In genomic region chr16:17331116-17331515, GRCm38 (mm10) we compare ENCODE assay signal across 20 mouse cellular contexts. TPM values are rescaled to one million over a fixed set of nuclear protein-coding genes. Genes with fewer than 3 reads are reported as not detected.
DNase-seq lines count a peak whose midpoint lies in the region; ATAC-seq and TF ChIP-seq lines count a peak whose summit lies in the region.
"Had no signal": no experiment of that assay in that cellular context is flagged by ENCODE, and none has a peak within 500 bp of the region (broad histone marks: within the 10 kb centered on the region; RNA-seq: fewer than 3 reads in every experiment).

TSS of gene Serpind1 (plus strand) at chr16:17331371.

- no peak for TF ChIP-seq CTCF in intestine, postnatal 0 days (IDR thresholded peaks at IDR 0.05; ENCODE audit: low read depth)
- no peak for TF ChIP-seq CTCF in stomach, postnatal 0 days (IDR thresholded peaks at IDR 0.05; ENCODE audit: low read depth)

- H3K9ac ChIP-seq in intestine, postnatal 0 days (ENCODE audit: low read depth, low read length), result no peak within 1 kb of the TSS
- no peak within 1 kb of the TSS for H3K9ac ChIP-seq in intestine, embryonic 16.5 days (ENCODE audit: low read depth, low read length)
- no peak within 1 kb of the TSS for H3K9ac ChIP-seq in stomach, embryonic 15.5 days
- H3K9ac ChIP-seq in stomach, postnatal 0 days (ENCODE audit: low read length), result no peak within 1 kb of the TSS
- H3K9ac ChIP-seq in liver, embryonic 15.5 days, result no peak within 1 kb of the TSS
- no peak within 1 kb of the TSS for H3K9ac ChIP-seq in kidney, embryonic 16.5 days (replicated peaks; ENCODE audit: low read length)
- H3K9ac ChIP-seq: hindbrain, embryonic 15.5 days had no signal

- peaks cover 2% of the 10 kb centered on the region; the same call in 1 of the 2 replicates for H3K36me3 ChIP-seq in intestine, postnatal 0 days (ENCODE audit: control insufficient read depth, insufficient read depth)
- H3K36me3 ChIP-seq in intestine, embryonic 16.5 days (ENCODE audit: control insufficient read depth, insufficient read depth, low read length), result no peaks in the 10 kb centered on the region
- no peaks in the 10 kb centered on the region for H3K36me3 ChIP-seq in stomach, embryonic 15.5 days
- H3K36me3 ChIP-seq in stomach, postnatal 0 days (ENCODE audit: control insufficient read depth, insufficient read depth, low read length), result no peaks in the 10 kb centered on the region
- 0 out of 2 replicates have a peak, but pooled peaks cover 4% of the 10 kb centered on the region for H3K36me3 ChIP-seq in liver, embryonic 15.5 days (replicated peaks)
- peaks cover 3% of the 10 kb centered on the region; the same call in 1 of the 2 replicates for H3K36me3 ChIP-seq in kidney, embryonic 16.5 days (ENCODE audit: insufficient read depth, low read length)
- H3K36me3 ChIP-seq: limb, embryonic 10.5 days had no signal

- no peak within 1 kb of the TSS for H3K4me3 ChIP-seq in intestine, postnatal 0 days (ENCODE audit: low read depth, low read length)
- H3K4me3 ChIP-seq in intestine, embryonic 16.5 days (ENCODE audit: low read length), result no peak within 1 kb of the TSS
- no peak within 1 kb of the TSS for H3K4me3 ChIP-seq in stomach, embryonic 15.5 days (replicated peaks)
- no peak within 1 kb of the TSS for H3K4me3 ChIP-seq in stomach, postnatal 0 days (ENCODE audit: low read depth, low read length)
- H3K4me3 ChIP-seq in liver, embryonic 15.5 days (replicated peaks), result peak within 1 kb of the TSS; percentile 32
- no peak within 1 kb of the TSS for H3K4me3 ChIP-seq in kidney, embryonic 16.5 days (ENCODE audit: low read length)
- H3K4me3 ChIP-seq: embryonic facial prominence, embryonic 10.5 days; hindbrain, embryonic 15.5 days; limb, embryonic 10.5 days had no signal

- no peak for ATAC-seq in intestine, postnatal 0 days
- no peak for ATAC-seq in intestine, embryonic 16.5 days
- ATAC-seq in stomach, embryonic 15.5 days (ENCODE audit: insufficient read depth, low FRiP score, low read depth), result no peak
- ATAC-seq in stomach, postnatal 0 days (ENCODE audit: low FRiP score, low TSS enrichment), result no peak
- peak; percentile 71 for ATAC-seq in liver, embryonic 15.5 days (ENCODE audit: insufficient read depth)
- ATAC-seq in kidney, embryonic 16.5 days (ENCODE audit: low FRiP score, low TSS enrichment), result no peak

- H3K27ac ChIP-seq in intestine, postnatal 0 days (ENCODE audit: low read depth, low read length), result 0 out of 2 replicates have a peak within 1 kb of the TSS, but pooled peaks have one; percentile 21
- no peak within 1 kb of the TSS for H3K27ac ChIP-seq in intestine, embryonic 16.5 days (ENCODE audit: low read length)
- H3K27ac ChIP-seq in stomach, embryonic 15.5 days, result no peak within 1 kb of the TSS
- no peak within 1 kb of the TSS for H3K27ac ChIP-seq in stomach, postnatal 0 days (replicated peaks)
- H3K27ac ChIP-seq in liver, embryonic 15.5 days (replicated peaks), result peak within 1 kb of the TSS; percentile 45; the same call in 1 of the 2 replicates
- no peak within 1 kb of the TSS for H3K27ac ChIP-seq in kidney, embryonic 16.5 days (ENCODE audit: low read length)
- H3K27ac ChIP-seq: embryonic facial prominence, embryonic 10.5 days; hindbrain, embryonic 15.5 days; limb, embryonic 10.5 days had no signal

- no peaks in the 10 kb centered on the region for H3K9me3 ChIP-seq in intestine, postnatal 0 days (ENCODE audit: control insufficient read depth)
- no peaks in the 10 kb centered on the region for H3K9me3 ChIP-seq in intestine, embryonic 16.5 days (ENCODE audit: control insufficient read depth, low read length)
- no peaks in the 10 kb centered on the region for H3K9me3 ChIP-seq in stomach, embryonic 15.5 days
- H3K9me3 ChIP-seq in stomach, postnatal 0 days (ENCODE audit: control insufficient read depth, low read length), result no peaks in the 10 kb centered on the region
- no peaks in the 10 kb centered on the region for H3K9me3 ChIP-seq in liver, embryonic 15.5 days (replicated peaks)
- H3K9me3 ChIP-seq in kidney, embryonic 16.5 days (ENCODE audit: low read length), result no peaks in the 10 kb centered on the region
- H3K9me3 ChIP-seq: embryonic facial prominence, embryonic 10.5 days; hindbrain, embryonic 15.5 days; limb, embryonic 10.5 days had no signal

- H3K4me2 ChIP-seq in intestine, postnatal 0 days (replicated peaks; ENCODE audit: low read depth), result no peak within 1 kb of the TSS
- H3K4me2 ChIP-seq in intestine, embryonic 16.5 days (ENCODE audit: low read depth, low read length), result no peak within 1 kb of the TSS
- no peak within 1 kb of the TSS for H3K4me2 ChIP-seq in stomach, embryonic 15.5 days
- no peak within 1 kb of the TSS for H3K4me2 ChIP-seq in stomach, postnatal 0 days (replicated peaks; ENCODE audit: low read depth)
- 0 out of 2 replicates have a peak within 1 kb of the TSS, but pooled peaks have one; percentile 6 for H3K4me2 ChIP-seq in liver, embryonic 15.5 days
- no peak within 1 kb of the TSS for H3K4me2 ChIP-seq in kidney, embryonic 16.5 days (replicated peaks; ENCODE audit: low read depth, low read length)
- H3K4me2 ChIP-seq: hindbrain, embryonic 15.5 days had no signal

- 63% methylated on average over 2 of the region's 2 CpGs for WGBS in intestine, postnatal 0 days
- WGBS in intestine, embryonic 16.5 days, result 73% methylated on average over 2 of the region's 2 CpGs
- WGBS in stomach, embryonic 15.5 days, result 55% methylated on average over 2 of the region's 2 CpGs
- WGBS in stomach, postnatal 0 days, result 54% methylated on average over 2 of the region's 2 CpGs
- 55% methylated on average over 2 of the region's 2 CpGs for WGBS in liver, embryonic 15.5 days (ENCODE audit: insufficient replicate concordance)
- 83% methylated on average over 2 of the region's 2 CpGs for WGBS in kidney, embryonic 16.5 days

- no peaks in the 10 kb centered on the region for H3K27me3 ChIP-seq in intestine, postnatal 0 days (replicated peaks; ENCODE audit: control insufficient read depth, insufficient read depth, low read length)
- no peaks in the 10 kb centered on the region for H3K27me3 ChIP-seq in intestine, embryonic 16.5 days (replicated peaks; ENCODE audit: control insufficient read depth, insufficient read depth, low read length)
- no peaks in the 10 kb centered on the region for H3K27me3 ChIP-seq in stomach, embryonic 15.5 days (replicated peaks)
- no peaks in the 10 kb centered on the region for H3K27me3 ChIP-seq in stomach, postnatal 0 days (ENCODE audit: control insufficient read depth, insufficient read depth, low read length)
- no peaks in the 10 kb centered on the region for H3K27me3 ChIP-seq in liver, embryonic 15.5 days
- no peaks in the 10 kb centered on the region for H3K27me3 ChIP-seq in kidney, embryonic 16.5 days (ENCODE audit: insufficient read depth, low read length)
- H3K27me3 ChIP-seq: hindbrain, embryonic 15.5 days had no signal

- no peaks in the 10 kb centered on the region for H3K4me1 ChIP-seq in intestine, postnatal 0 days (replicated peaks; ENCODE audit: control insufficient read depth, insufficient read depth, low read length)
- H3K4me1 ChIP-seq in intestine, embryonic 16.5 days (ENCODE audit: control insufficient read depth, insufficient read depth, low read length), result no peaks in the 10 kb centered on the region
- no peaks in the 10 kb centered on the region for H3K4me1 ChIP-seq in stomach, embryonic 15.5 days
- no peaks in the 10 kb centered on the region for H3K4me1 ChIP-seq in stomach, postnatal 0 days (replicated peaks; ENCODE audit: control insufficient read depth, insufficient read depth)
- H3K4me1 ChIP-seq in liver, embryonic 15.5 days (replicated peaks), result no peaks in the 10 kb centered on the region; the same call in 1 of the 2 replicates
- H3K4me1 ChIP-seq in kidney, embryonic 16.5 days (ENCODE audit: insufficient read depth, low read length), result no peaks in the 10 kb centered on the region
- H3K4me1 ChIP-seq: embryonic facial prominence, embryonic 10.5 days; hindbrain, embryonic 15.5 days; limb, embryonic 10.5 days had no signal

- no peak for DNase-seq in stomach, postnatal 0 days (ENCODE audit: low spot score)
- DNase-seq in kidney, postnatal 25 days, result no peak
- DNase-seq: adrenal gland, postnatal 25 days; B cell, adult 2 months; cerebellum, adult 9-10 months; kidney, postnatal 4 days; layer of hippocampus, adult 9-11 months; lung, adult 18-20 months; lung, postnatal 4 days; midbrain, embryonic 14.5 days; thymus, postnatal 25 days had no signal

- TF ChIP-seq EP300 in stomach, postnatal 0 days (optimal IDR thresholded peaks at IDR 0.05), result no peak

RNA-seq across cellular contexts. Expression of gene Serpind1, which starts in this region (rescaled TPM):
- 0.09 and 0.14 TPM in 2 replicates for polyA plus RNA-seq in intestine, postnatal 0 days (2015; fragmentation: Nextera tagmentation; extraction: Ambion mirVana)
- 2.0 and 4.8 TPM in 2 replicates for polyA plus RNA-seq in intestine, embryonic 16.5 days (2015; fragmentation: Nextera tagmentation; extraction: Ambion mirVana)
- polyA plus RNA-seq in stomach, embryonic 15.5 days (2015; fragmentation: Nextera tagmentation; extraction: Ambion mirVana), result 5.8 and 12.9 TPM in 2 replicates
- 0.41 and 0.96 TPM in 2 replicates for polyA plus RNA-seq in stomach, postnatal 0 days (2015; fragmentation: Nextera tagmentation; extraction: Ambion mirVana)
- 194 and 213 TPM in 2 replicates for polyA plus RNA-seq in liver, embryonic 15.5 days (2015; fragmentation: Nextera tagmentation; extraction: Ambion mirVana)
- 0.69 and 0.89 TPM in 2 replicates for polyA plus RNA-seq in kidney, embryonic 16.5 days (2015; fragmentation: Nextera tagmentation; extraction: Ambion mirVana)
- polyA plus RNA-seq: small intestine, adult 2 months had no signal

Comparison
In these comparisons a context has a peak if more than half of its experiments do, and no peak if none do; other contexts are left out.
1. RNA of gene Serpind1 (polyA plus RNA-seq): 194 to 213 TPM in liver, embryonic 15.5 days; 5.8 to 12.9 TPM in stomach, embryonic 15.5 days, 2.0 to 4.8 TPM in intestine, embryonic 16.5 days, 0.69 to 0.89 TPM in kidney, embryonic 16.5 days, 0.41 to 0.96 TPM in stomach, postnatal 0 days and 0.09 to 0.14 TPM in intestine, postnatal 0 days; every median in the first group is over 10 times any median in the second.
2. H3K27ac ChIP-seq: peak in intestine, postnatal 0 days (single experiment) and liver, embryonic 15.5 days (single experiment); none in intestine, embryonic 16.5 days (single experiment), stomach, embryonic 15.5 days (single experiment), stomach, postnatal 0 days (single experiment) and kidney, embryonic 16.5 days (single experiment).